Mouse (Mus musculus) layer of hippocampus, postnatal 14 days (tissue): Measurements from ENCODE around the gene Gm5861. TPM values are rescaled to one million over a fixed set of nuclear protein-coding genes. Genes with fewer than 3 reads are reported as not detected.
"Not testable (repeated sequence)": the region's sequence is repeated elsewhere in the genome, so short reads cannot be mapped to it uniquely, and the experiment has no call there.

Experiments used
- DNase-seq, 2 experiments: peaks; one replicate each; pipeline ENCODE4 v3.0.0; 2021 to 2022; ENCODE audit warnings: low spot score in 2 of 2, mixed read lengths in 1 of 2
- long read RNA-seq, 2 experiments: library from polyadenylated mRNA; stranded (forward); transcript quantifications; one replicate each; pipeline ENCODE4 v2.0.0; 2021
- total RNA-seq, 2 experiments: library from RNA; stranded (reverse); gene quantifications; 2 replicates each; pipeline ENCODE4 v1.2.3; 2021

Gm5861 gene
- total RNA-seq = not detected
- long read RNA-seq, experiment 1 = 0 reads
- long read RNA-seq, experiment 2 = 0 reads

- DNase-seq = not testable (repeated sequence)
These were observed at the start of gene Gm5861 for GRCm38 (mm10) chr5:11182772-11183171. Gene Gm5861 (plus strand): TSS chr5:11183072.

- not testable (repeated sequence) for DNase-seq
These were observed 44.8 kb upstream of the Gm5861 start for GRCm38 (mm10) chr5:11138031-11138430.

Other genes with a start within 250 kb of the Gm5861 start
- gene Gm8871, start 235.3 kb upstream of the Gm5861 start, total RNA-seq = not detected
- not detected for gene Gm8857, start 235.3 kb upstream of the Gm5861 start, total RNA-seq
- not detected for gene Gm8879, start 55.4 kb upstream of the Gm5861 start, total RNA-seq
- not detected for gene Gm8890, start 73.0 kb downstream of the Gm5861 start, total RNA-seq
- not detected for gene Speer1, start 158.4 kb downstream of the Gm5861 start, total RNA-seq
- gene Gm8897, start 233.3 kb downstream of the Gm5861 start, total RNA-seq = not detected